In the genomic region with DNA sequence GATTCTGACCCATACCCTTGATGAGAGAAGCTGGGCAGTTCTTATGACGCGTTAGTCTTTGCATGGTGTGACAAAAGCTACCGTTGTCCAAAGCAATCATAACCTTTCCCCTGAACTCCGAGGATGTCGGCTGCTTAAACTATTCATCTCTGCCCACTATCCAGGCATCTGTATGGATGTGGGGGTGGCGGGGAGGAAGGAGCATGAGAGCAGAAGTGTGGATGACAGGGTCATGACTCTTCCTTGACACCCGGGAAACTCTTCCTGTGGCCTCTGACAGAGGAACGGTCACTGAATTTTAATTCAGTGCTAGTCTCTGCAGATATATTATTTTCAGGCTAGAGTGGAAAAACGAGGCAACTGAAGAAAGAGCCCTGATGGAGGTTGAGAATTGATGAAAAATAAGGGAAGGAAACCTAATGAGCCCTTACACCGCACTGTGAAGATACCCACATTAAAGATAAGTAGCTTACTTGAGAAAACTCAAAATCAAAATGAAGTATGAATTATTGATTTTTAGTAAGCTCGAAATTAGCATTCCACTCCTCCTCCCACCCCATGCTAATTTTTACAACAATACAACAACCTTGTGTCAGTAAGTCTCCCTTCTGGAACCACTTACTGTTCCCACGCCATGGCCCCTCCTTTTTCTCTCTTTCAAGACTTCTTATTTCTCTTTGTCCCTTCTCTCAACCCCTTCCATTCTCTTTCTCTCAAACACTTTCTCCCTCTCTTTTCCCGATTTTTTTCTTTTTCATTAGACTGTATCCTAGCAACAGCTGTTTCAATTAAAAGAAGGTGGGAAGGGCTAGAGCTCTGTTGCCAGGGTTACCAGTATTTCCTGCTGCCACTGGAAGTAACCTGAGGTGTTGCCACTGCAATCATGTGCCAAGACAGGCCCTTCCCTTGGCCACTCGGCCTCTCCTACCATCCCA, we compare ENCODE assay signal across 13 mouse cellular contexts.
DNase-seq lines count a peak whose midpoint lies in the region; ATAC-seq and TF ChIP-seq lines count a peak whose summit lies in the region.
"Had no signal": no experiment of that assay in that cellular context is flagged by ENCODE, and none has a peak within 500 bp of the region (broad histone marks: within the 10 kb centered on the region; RNA-seq: fewer than 3 reads in every experiment).

No protein-coding gene starts in this region.

- no peak for TF ChIP-seq CTCF in midbrain, postnatal 0 days (IDR thresholded peaks at IDR 0.05)

- no peak overlapping the region for H3K4me2 ChIP-seq in forebrain, embryonic 11.5 days (ENCODE audit: low read depth, low read length, severe bottlenecking)
- peak overlapping the region; percentile 38 for H3K4me2 ChIP-seq in hindbrain, embryonic 15.5 days
- H3K4me2 ChIP-seq in midbrain, postnatal 0 days (ENCODE audit: low read depth, low read length, poor library complexity, severe bottlenecking), result peak overlapping the region; percentile 24
- H3K4me2 ChIP-seq in liver, embryonic 12.5 days, result no peak overlapping the region
- H3K4me2 ChIP-seq: heart, embryonic 13.5 days; liver, embryonic 13.5 days had no signal

- 49% methylated on average over 14 of the region's 14 CpGs for WGBS in forebrain, embryonic 11.5 days
- WGBS in hindbrain, embryonic 15.5 days, result 14% methylated on average over 14 of the region's 14 CpGs
- WGBS in midbrain, postnatal 0 days, result 32% methylated on average over 14 of the region's 14 CpGs
- WGBS in liver, embryonic 12.5 days (ENCODE audit: insufficient replicate concordance), result 60% methylated on average over 14 of the region's 14 CpGs

- peak; percentile 86 for ATAC-seq in forebrain, embryonic 11.5 days (replicated peaks; ENCODE audit: low FRiP score)
- peak; percentile 87 for ATAC-seq in hindbrain, embryonic 15.5 days (ENCODE audit: low FRiP score, low read depth)
- ATAC-seq in midbrain, postnatal 0 days (ENCODE audit: low FRiP score), result peak; percentile 90
- ATAC-seq in liver, embryonic 12.5 days, result no peak

- peaks cover 5% of the 10 kb centered on the region; the same call in 1 of the 2 replicates for H3K4me1 ChIP-seq in forebrain, embryonic 11.5 days (replicated peaks; ENCODE audit: control insufficient read depth, insufficient read depth, low read length)
- peaks cover 12% of the 10 kb centered on the region for H3K4me1 ChIP-seq in hindbrain, embryonic 15.5 days (replicated peaks)
- H3K4me1 ChIP-seq in midbrain, postnatal 0 days (ENCODE audit: insufficient read depth, low read length), result peaks cover 2% of the 10 kb centered on the region; the same call in 1 of the 2 replicates
- H3K4me1 ChIP-seq in liver, embryonic 12.5 days, result no peaks in the 10 kb centered on the region
- H3K4me1 ChIP-seq: heart, embryonic 13.5 days; liver, embryonic 13.5 days had no signal

- no peak overlapping the region for H3K4me3 ChIP-seq in forebrain, embryonic 11.5 days (ENCODE audit: low read depth, low read length)
- peak overlapping the region; percentile 4; the same call in 1 of the 2 replicates for H3K4me3 ChIP-seq in hindbrain, embryonic 15.5 days
- no peak overlapping the region for H3K4me3 ChIP-seq in midbrain, postnatal 0 days (ENCODE audit: low read depth, low read length)
- no peak overlapping the region for H3K4me3 ChIP-seq in liver, embryonic 12.5 days
- H3K4me3 ChIP-seq: heart, embryonic 13.5 days; liver, embryonic 13.5 days had no signal

- no peak overlapping the region for H3K9ac ChIP-seq in forebrain, embryonic 11.5 days (ENCODE audit: low read length)
- no peak overlapping the region for H3K9ac ChIP-seq in hindbrain, embryonic 15.5 days
- H3K9ac ChIP-seq in midbrain, postnatal 0 days (replicated peaks; ENCODE audit: low read length, poor library complexity, severe bottlenecking), result no peak overlapping the region
- no peak overlapping the region for H3K9ac ChIP-seq in liver, embryonic 12.5 days
- H3K9ac ChIP-seq: heart, embryonic 13.5 days; liver, embryonic 13.5 days had no signal

- DNase-seq in layer of hippocampus, adult 18-20 months (ENCODE audit: low spot score in 2 of 2), result peak; percentile 8 to 16
- no peak for DNase-seq in layer of hippocampus, postnatal 25 days (ENCODE audit: extremely low spot score in 1 of 2, low spot score in 1 of 2)
- peak; percentile 51 for DNase-seq in forebrain, embryonic 11.5 days (ENCODE audit: low spot score)
- DNase-seq in midbrain, postnatal 0 days (ENCODE audit: low spot score), result peak; percentile 77
- no peak for DNase-seq in adipocyte (ENCODE audit: low spot score)
- DNase-seq in thymus, postnatal 14 days, result no peak
- DNase-seq: cerebellum, adult 8-10 months; kidney, adult 11 months; liver, embryonic 13.5 days; spleen, adult 18-20 months had no signal

- no peaks in the 10 kb centered on the region for H3K9me3 ChIP-seq in forebrain, embryonic 11.5 days (ENCODE audit: control insufficient read depth, low read length)
- no peaks in the 10 kb centered on the region for H3K9me3 ChIP-seq in hindbrain, embryonic 15.5 days
- no peaks in the 10 kb centered on the region for H3K9me3 ChIP-seq in midbrain, postnatal 0 days (ENCODE audit: low read length)
- no peaks in the 10 kb centered on the region for H3K9me3 ChIP-seq in liver, embryonic 12.5 days (replicated peaks)
- H3K9me3 ChIP-seq: heart, embryonic 13.5 days; liver, embryonic 13.5 days had no signal

- no peaks in the 10 kb centered on the region for H3K36me3 ChIP-seq in forebrain, embryonic 11.5 days (ENCODE audit: control insufficient read depth, insufficient read depth, low read length)
- H3K36me3 ChIP-seq in hindbrain, embryonic 15.5 days, result no peaks in the 10 kb centered on the region
- no peaks in the 10 kb centered on the region for H3K36me3 ChIP-seq in midbrain, postnatal 0 days (ENCODE audit: insufficient read depth, low read length)
- no peaks in the 10 kb centered on the region for H3K36me3 ChIP-seq in liver, embryonic 12.5 days
- H3K36me3 ChIP-seq: heart, embryonic 13.5 days; liver, embryonic 13.5 days had no signal

- H3K27me3 ChIP-seq in forebrain, embryonic 11.5 days (ENCODE audit: control insufficient read depth, insufficient read depth, low read length), result no peaks in the 10 kb centered on the region
- no peaks in the 10 kb centered on the region for H3K27me3 ChIP-seq in hindbrain, embryonic 15.5 days
- no peaks in the 10 kb centered on the region for H3K27me3 ChIP-seq in midbrain, postnatal 0 days (ENCODE audit: insufficient read depth, low read length)
- H3K27me3 ChIP-seq in liver, embryonic 12.5 days (replicated peaks), result no peaks in the 10 kb centered on the region
- H3K27me3 ChIP-seq: heart, embryonic 13.5 days; liver, embryonic 13.5 days had no signal

- H3K27ac ChIP-seq in forebrain, embryonic 11.5 days (ENCODE audit: low read depth, low read length), result peak overlapping the region; percentile 27; the same call in 1 of the 2 replicates
- peak overlapping the region; percentile 73 for H3K27ac ChIP-seq in hindbrain, embryonic 15.5 days (replicated peaks)
- peak overlapping the region; percentile 69 for H3K27ac ChIP-seq in midbrain, postnatal 0 days (ENCODE audit: low read depth, low read length)
- H3K27ac ChIP-seq in liver, embryonic 12.5 days, result no peak overlapping the region
- H3K27ac ChIP-seq: heart, embryonic 13.5 days; liver, embryonic 13.5 days had no signal

Comparison
In these comparisons a context has a peak if more than half of its experiments do, and no peak if none do; other contexts are left out.
1. DNase-seq: peak in layer of hippocampus, adult 18-20 months (2 of 2), forebrain, embryonic 11.5 days (single experiment) and midbrain, postnatal 0 days (single experiment); none in layer of hippocampus, postnatal 25 days (0 of 2), adipocyte (single experiment) and thymus, postnatal 14 days (single experiment).
2. H3K4me2 ChIP-seq: peak in hindbrain, embryonic 15.5 days (single experiment) and midbrain, postnatal 0 days (single experiment); none in forebrain, embryonic 11.5 days (single experiment) and liver, embryonic 12.5 days (single experiment).